11 mouse cellular contexts compared by ENCODE assay signal in genomic region chr10:60794792-60795191, GRCm38 (mm10). TPM values are rescaled to one million over a fixed set of nuclear protein-coding genes. Genes with fewer than 3 reads are reported as not detected.
A peak's percentile ranks its signal among the peaks of the same experiment; 100 is the strongest.
DNase-seq lines count a peak whose midpoint lies in the region; ATAC-seq and TF ChIP-seq lines count a peak whose summit lies in the region.
"Had no signal": no experiment of that assay in that cellular context is flagged by ENCODE, and none has a peak within 500 bp of the region (broad histone marks: within the 10 kb centered on the region; RNA-seq: fewer than 3 reads in every experiment).

No protein-coding gene starts in this region.

- WGBS in kidney, embryonic 14.5 days: 34% methylated on average over 8 of the region's 8 CpGs
- 27% methylated on average over 8 of the region's 8 CpGs for WGBS in embryonic facial prominence, embryonic 10.5 days
- 15% methylated on average over 8 of the region's 8 CpGs for WGBS in limb, embryonic 12.5 days

- 0 out of 2 replicates have a peak, but pooled peaks have one; percentile 8 for ATAC-seq in kidney, embryonic 14.5 days (ENCODE audit: low FRiP score, low TSS enrichment)
- no peak for ATAC-seq in limb, embryonic 12.5 days (ENCODE audit: insufficient number of reproducible peaks, insufficient read depth, low FRiP score, low TSS enrichment, low read depth)
- no peak for ATAC-seq in inflammation-experienced regulatory T-cells, adult 6 months
- no peak for ATAC-seq in monocyte, adult 5-6 weeks (replicated peaks; ENCODE audit: insufficient number of reproducible peaks, low FRiP score, low TSS enrichment, poor library complexity, severe bottlenecking)

- peaks cover 55% of the 10 kb centered on the region for H3K4me1 ChIP-seq in kidney, embryonic 14.5 days (ENCODE audit: control insufficient read depth, insufficient read depth, low read length)
- H3K4me1 ChIP-seq in embryonic facial prominence, embryonic 10.5 days: peaks cover 82% of the 10 kb centered on the region
- H3K4me1 ChIP-seq in embryonic fibroblast, embryonic 13.5 days (ENCODE audit: control insufficient read depth, insufficient read depth, low read length): peaks cover 10% of the 10 kb centered on the region; the same call in 1 of the 2 replicates
- H3K4me1 ChIP-seq in limb, embryonic 12.5 days (replicated peaks): peaks cover 76% of the 10 kb centered on the region

- H3K9me3 ChIP-seq in kidney, embryonic 14.5 days (ENCODE audit: control insufficient read depth, low read length): no peaks in the 10 kb centered on the region
- no peaks in the 10 kb centered on the region for H3K9me3 ChIP-seq in embryonic facial prominence, embryonic 10.5 days
- no peaks in the 10 kb centered on the region for H3K9me3 ChIP-seq in limb, embryonic 12.5 days
- H3K9me3 ChIP-seq: stomach, embryonic 15.5 days had no signal

- no peaks in the 10 kb centered on the region for H3K36me3 ChIP-seq in kidney, embryonic 14.5 days (ENCODE audit: control insufficient read depth, insufficient read depth, low read length)
- no peaks in the 10 kb centered on the region for H3K36me3 ChIP-seq in embryonic facial prominence, embryonic 10.5 days (replicated peaks)
- no peaks in the 10 kb centered on the region for H3K36me3 ChIP-seq in limb, embryonic 12.5 days
- H3K36me3 ChIP-seq: stomach, embryonic 15.5 days had no signal

- no peak for TF ChIP-seq POLR2A in embryonic fibroblast, embryonic 13.5 days (IDR thresholded peaks at IDR 0.05; ENCODE audit: low read depth, low read length)

- H3K27ac ChIP-seq in kidney, embryonic 14.5 days (ENCODE audit: low read depth, low read length): peak overlapping the region; percentile 60; the same call in 1 of the 2 replicates
- H3K27ac ChIP-seq in embryonic facial prominence, embryonic 10.5 days (replicated peaks): peak overlapping the region; percentile 78
- H3K27ac ChIP-seq in embryonic fibroblast, embryonic 13.5 days (ENCODE audit: insufficient read depth, low read length): peak overlapping the region; percentile 4; the same call in 1 of the 2 replicates
- H3K27ac ChIP-seq in limb, embryonic 12.5 days: peak overlapping the region; percentile 95
- H3K27ac ChIP-seq: left cerebral cortex, adult 2 months; stomach, embryonic 15.5 days had no signal

- H3K4me3 ChIP-seq in kidney, embryonic 14.5 days (ENCODE audit: low read length): no peak overlapping the region
- 0 out of 2 replicates have a peak overlapping the region, but pooled peaks have one; percentile 8 for H3K4me3 ChIP-seq in embryonic facial prominence, embryonic 10.5 days
- no peak overlapping the region for H3K4me3 ChIP-seq in embryonic fibroblast, embryonic 13.5 days (ENCODE audit: insufficient read depth, low read length)
- H3K4me3 ChIP-seq in limb, embryonic 12.5 days (replicated peaks): no peak overlapping the region
- H3K4me3 ChIP-seq: left cerebral cortex, adult 2 months; stomach, embryonic 15.5 days had no signal

- no peak for DNase-seq in kidney, postnatal 25 days
- peak; percentile 35 for DNase-seq in embryonic facial prominence, embryonic 10.5 days (ENCODE audit: low spot score)
- DNase-seq: adrenal gland, postnatal 36 days; kidney, adult 8-10 months had no signal

- H3K27me3 ChIP-seq in kidney, embryonic 14.5 days (ENCODE audit: control insufficient read depth, insufficient read depth, low read length): no peaks in the 10 kb centered on the region
- peaks cover 35% of the 10 kb centered on the region for H3K27me3 ChIP-seq in embryonic facial prominence, embryonic 10.5 days (replicated peaks; ENCODE audit: low read depth, poor library complexity, severe bottlenecking)
- no peaks in the 10 kb centered on the region for H3K27me3 ChIP-seq in limb, embryonic 12.5 days
- H3K27me3 ChIP-seq: stomach, embryonic 15.5 days had no signal

- TF ChIP-seq CTCF in embryonic fibroblast, embryonic 13.5 days (IDR thresholded peaks at IDR 0.05; ENCODE audit: borderline replicate concordance, insufficient read depth, low read length): no peak

- no peak overlapping the region for H3K9ac ChIP-seq in kidney, embryonic 14.5 days (ENCODE audit: low read depth, low read length)
- H3K9ac ChIP-seq in limb, embryonic 12.5 days (replicated peaks): no peak overlapping the region; the same call in 1 of the 2 replicates
- H3K9ac ChIP-seq: stomach, embryonic 15.5 days had no signal

- no peak overlapping the region for H3K4me2 ChIP-seq in kidney, embryonic 14.5 days (replicated peaks; ENCODE audit: low read depth, low read length)
- peak overlapping the region; percentile 23 for H3K4me2 ChIP-seq in limb, embryonic 12.5 days
- H3K4me2 ChIP-seq: stomach, embryonic 15.5 days had no signal

RNA-seq across cellular contexts. Expression of gene Unc5b, which starts 36.6 kb away (rescaled TPM):
- polyA plus RNA-seq in kidney, embryonic 14.5 days (2014; fragmentation: Nextera tagmentation; extraction: Ambion mirVana): 7.9 and 10.1 TPM in 2 replicates
- polyA plus RNA-seq in embryonic facial prominence, embryonic 10.5 days (2016; fragmentation: Nextera tagmentation; extraction: Ambion mirVana): 6.0 and 7.2 TPM in 2 replicates
- 101 and 119 TPM in 2 replicates for polyA plus RNA-seq in embryonic fibroblast, embryonic 13.5 days (2011; ENCODE audit: insufficient read length, low read depth, missing spikeins)
- polyA plus RNA-seq in limb, embryonic 12.5 days (2016; fragmentation: Nextera tagmentation; extraction: Ambion mirVana): 12.7 and 13.5 TPM in 2 replicates
- polyA plus RNA-seq in inflammation-experienced regulatory T-cells, adult 6 months (2017; shearing (Covaris generic)): under 1 TPM in 1 of 3 experiments, not detected in 2; 0.10 TPM
- 0.38 TPM in 1 of 3 replicates, not detected in the others for total RNA-seq in monocyte, adult 5-6 weeks (2017)

RNA-seq across cellular contexts. Expression of gene Slc29a3, which starts 42.2 kb away (rescaled TPM):
- 4.0 and 10.8 TPM in 2 replicates for polyA plus RNA-seq in kidney, embryonic 14.5 days (2014; fragmentation: Nextera tagmentation; extraction: Ambion mirVana)
- polyA plus RNA-seq in embryonic facial prominence, embryonic 10.5 days (2016; fragmentation: Nextera tagmentation; extraction: Ambion mirVana): 9.4 and 12.7 TPM in 2 replicates
- 21.3 and 23.5 TPM in 2 replicates for polyA plus RNA-seq in embryonic fibroblast, embryonic 13.5 days (2011; ENCODE audit: insufficient read length, low read depth, missing spikeins)
- polyA plus RNA-seq in limb, embryonic 12.5 days (2016; fragmentation: Nextera tagmentation; extraction: Ambion mirVana): 9.4 and 9.6 TPM in 2 replicates
- 10 to 100 TPM; 10.6 to 18.7 (median 14.6) TPM for polyA plus RNA-seq in inflammation-experienced regulatory T-cells, adult 6 months (2017; shearing (Covaris generic))
- 5.0 to 8.1 TPM (median 5.5 TPM) in 3 replicates for total RNA-seq in monocyte, adult 5-6 weeks (2017)

Comparison
In these comparisons a context has a peak if more than half of its experiments do, and no peak if none do; other contexts are left out.
1. H3K27ac ChIP-seq: peak in every context shown above with its lines; median percentile 95 in limb, embryonic 12.5 days; 78 in embryonic facial prominence, embryonic 10.5 days; 60 in kidney, embryonic 14.5 days; 4 in embryonic fibroblast, embryonic 13.5 days.